Comparison of ENCODE assay signal across 1 mouse cellular context in the genomic region with DNA sequence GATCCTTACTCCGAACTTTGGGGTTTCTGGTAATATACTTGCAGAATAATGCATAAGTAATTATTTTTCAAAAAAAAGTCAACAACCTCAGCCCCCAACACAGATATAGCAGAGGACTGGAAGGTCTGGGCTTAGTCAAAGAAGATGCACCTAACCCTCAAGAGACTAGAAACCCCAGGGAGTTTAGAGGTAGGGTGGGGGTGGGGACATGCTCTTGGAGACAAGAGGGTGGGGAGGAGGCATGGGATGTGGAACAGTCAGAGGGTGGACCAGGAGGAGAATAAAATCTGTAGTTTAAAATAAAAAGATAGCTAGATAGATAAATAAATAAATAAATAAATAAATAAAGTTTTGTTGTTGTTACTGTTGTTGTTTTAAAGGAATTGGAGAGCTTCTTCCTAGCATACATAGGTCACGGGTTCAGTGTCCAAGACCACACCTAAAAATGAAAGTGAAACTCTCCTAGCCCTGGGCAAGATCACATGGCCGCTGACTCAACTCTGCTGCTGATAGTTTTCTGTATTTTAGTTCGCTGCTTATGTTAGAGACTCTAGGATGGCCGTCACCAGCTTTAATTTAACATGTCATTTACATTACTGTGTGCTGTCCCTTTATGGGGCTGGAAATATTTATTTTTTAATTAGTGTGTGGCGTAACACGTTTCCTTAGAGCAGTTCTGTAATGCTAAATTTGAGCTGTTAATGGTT.
A peak's percentile ranks its signal among the peaks of the same experiment; 100 is the strongest.
TF ChIP-seq lines count a peak whose summit lies in the region.

No protein-coding gene starts in this region.

TF ChIP-seq in MEL, 35 proteins besides CTCF, POLR2A, EP300 and RAD21 (continued from another document):
- TF ChIP-seq CHD1 (IDR thresholded peaks at IDR 0.05; ENCODE audit: low read depth, low read length) (no peak), MAFK (IDR thresholded peaks at IDR 0.05; ENCODE audit: borderline replicate concordance, low read depth, low read length) (no peak), ZMIZ1 (IDR thresholded peaks at IDR 0.05; ENCODE audit: low read depth, low read length) (no peak), SIN3A (IDR thresholded peaks at IDR 0.05; ENCODE audit: low read length) (peak; percentile 48; the same call in 1 of the 2 replicates), GATA1 (IDR thresholded peaks at IDR 0.05; ENCODE audit: low read depth, low read length) (no peak), USF2 (IDR thresholded peaks at IDR 0.05; ENCODE audit: borderline replicate concordance in 1 of 2, insufficient read depth in 1 of 2, low read depth in 1 of 2, low read length in 2 of 2) (0 out of 4 replicates have a peak, but pooled peaks of 1 of the 2 experiments have one; percentile 38), ELF1 (IDR thresholded peaks at IDR 0.05; ENCODE audit: low read depth, low read length) (no peak), MXI1 (IDR thresholded peaks at IDR 0.05; ENCODE audit: low read depth, low read length) (peak; percentile 87), MAZ (IDR thresholded peaks at IDR 0.05; ENCODE audit: low read depth, low read length) (no peak), ZKSCAN1 (IDR thresholded peaks at IDR 0.05; ENCODE audit: low read depth, low read length) (no peak), POLR2AphosphoS2 (IDR thresholded peaks at IDR 0.05; ENCODE audit: low read length) (no peak), GABPA (IDR thresholded peaks at IDR 0.05; ENCODE audit: low read depth, low read length) (no peak), MAX (IDR thresholded peaks at IDR 0.05; ENCODE audit: low read length) (no peak), RCOR1 (IDR thresholded peaks at IDR 0.05; ENCODE audit: low read depth, low read length) (no peak), TCF12 (IDR thresholded peaks at IDR 0.05; ENCODE audit: low read depth, low read length) (no peak), ETS1 (IDR thresholded peaks at IDR 0.05; ENCODE audit: low read depth, low read length) (peak; percentile 89), CHD2 (IDR thresholded peaks at IDR 0.05; ENCODE audit: low read length) (no peak), USF1 (IDR thresholded peaks at IDR 0.05; ENCODE audit: low read depth, low read length) (peak; percentile 87), JUND (IDR thresholded peaks at IDR 0.05; ENCODE audit: low read depth, low read length) (no peak), TAL1 (IDR thresholded peaks at IDR 0.05; ENCODE audit: low read length) (no peak)
